Mouse (Mus musculus) frontal cortex, adult 2 months (tissue): ENCODE measurements around the gene Fam160a1. TPM values are rescaled to one million over a fixed set of nuclear protein-coding genes. Genes with fewer than 3 reads are reported as not detected.
A peak's percentile ranks its signal among the peaks of the same experiment; 100 is the strongest.

ENCODE experiments used
- DNase-seq, 2 experiments: peaks; one replicate each; pipeline ENCODE4 v3.0.0; 2022; ENCODE audit warnings: low spot score in 1 of 2; ENCODE audit errors: extremely low spot score in 1 of 2
- polyA plus RNA-seq: library from polyadenylated mRNA; depleted of rRNA; stranded (reverse); fragments of >200 nt; gene quantifications from 2 replicates; pipeline ENCODE4 v1.2.3, GENCODE M21; 2012

Gene Fam160a1
- polyA plus RNA-seq, 1 experiment = 1.6 TPM

DNA sequence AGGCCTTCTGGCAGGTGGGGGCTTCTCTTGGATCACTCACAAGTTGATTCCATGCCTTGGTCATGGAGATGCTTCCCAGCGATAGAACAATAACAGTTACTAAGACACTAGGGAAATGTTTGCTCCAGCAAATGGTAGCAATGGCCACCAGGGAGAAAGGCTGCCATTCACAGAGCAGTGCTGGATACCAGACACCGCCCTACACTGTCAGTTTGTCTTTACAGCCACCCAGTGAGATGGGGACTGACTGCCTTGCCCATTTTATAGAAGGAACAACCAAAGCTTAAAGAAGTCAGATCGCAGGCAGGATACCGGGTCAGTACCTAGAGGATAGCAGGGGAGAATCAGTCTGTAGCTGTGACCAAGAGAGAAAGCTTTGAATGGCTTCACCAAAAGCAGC, 59.7 kb downstream of the Fam160a1 start:
- no peak for DNase-seq

DNA sequence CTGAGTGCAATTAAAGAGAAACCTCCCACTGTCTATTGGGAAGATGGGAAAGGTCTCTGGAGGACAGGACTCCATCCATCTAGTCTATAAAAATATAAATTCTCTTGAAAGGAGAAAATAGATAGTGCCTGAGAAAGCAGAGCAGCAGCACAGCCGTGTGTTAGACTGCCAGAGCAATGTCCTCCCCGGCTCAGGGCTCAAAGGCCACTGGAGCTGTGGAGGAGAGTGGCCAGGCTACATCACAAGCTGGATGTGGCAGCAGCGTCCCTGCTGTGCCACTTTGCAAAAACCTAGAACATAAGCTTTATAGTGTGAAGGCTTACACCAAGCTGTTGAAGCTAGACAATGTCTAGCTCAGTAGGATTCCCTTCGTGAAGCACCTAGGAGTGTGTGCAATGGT, 67.7 kb downstream of the Fam160a1 start:
- DNase-seq = no peak

GRCm38 (mm10) chr3:85748863-85749262, 68.2 kb downstream of the Fam160a1 start:
- no peak for DNase-seq

GRCm38 (mm10) chr3:85746116-85746515, 71.0 kb downstream of the Fam160a1 start:
- DNase-seq = no peak

DNA sequence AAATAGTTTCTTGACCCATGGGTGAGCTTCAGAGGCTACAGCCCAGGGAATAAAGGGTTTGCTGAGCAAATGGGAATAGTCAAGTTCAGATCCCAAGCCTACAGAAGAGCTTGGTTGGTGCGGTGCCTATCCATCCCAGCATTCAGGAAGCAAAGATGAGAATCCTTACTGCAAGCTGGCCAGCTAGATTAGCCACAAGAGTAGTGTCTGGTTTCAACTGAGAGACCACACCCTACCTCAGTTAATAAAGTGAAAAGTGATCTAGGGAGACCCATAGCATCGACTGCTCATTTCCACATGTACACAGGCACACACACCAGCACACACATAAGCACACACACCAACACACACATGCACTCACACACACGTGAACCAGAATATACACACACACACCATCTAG, 75.3 kb downstream of the Fam160a1 start:
- no peak for DNase-seq

- DNase-seq = no peak
Observed at GRCm38 (mm10) chr3:85738591-85738990, 78.5 kb downstream of the Fam160a1 start.

DNA sequence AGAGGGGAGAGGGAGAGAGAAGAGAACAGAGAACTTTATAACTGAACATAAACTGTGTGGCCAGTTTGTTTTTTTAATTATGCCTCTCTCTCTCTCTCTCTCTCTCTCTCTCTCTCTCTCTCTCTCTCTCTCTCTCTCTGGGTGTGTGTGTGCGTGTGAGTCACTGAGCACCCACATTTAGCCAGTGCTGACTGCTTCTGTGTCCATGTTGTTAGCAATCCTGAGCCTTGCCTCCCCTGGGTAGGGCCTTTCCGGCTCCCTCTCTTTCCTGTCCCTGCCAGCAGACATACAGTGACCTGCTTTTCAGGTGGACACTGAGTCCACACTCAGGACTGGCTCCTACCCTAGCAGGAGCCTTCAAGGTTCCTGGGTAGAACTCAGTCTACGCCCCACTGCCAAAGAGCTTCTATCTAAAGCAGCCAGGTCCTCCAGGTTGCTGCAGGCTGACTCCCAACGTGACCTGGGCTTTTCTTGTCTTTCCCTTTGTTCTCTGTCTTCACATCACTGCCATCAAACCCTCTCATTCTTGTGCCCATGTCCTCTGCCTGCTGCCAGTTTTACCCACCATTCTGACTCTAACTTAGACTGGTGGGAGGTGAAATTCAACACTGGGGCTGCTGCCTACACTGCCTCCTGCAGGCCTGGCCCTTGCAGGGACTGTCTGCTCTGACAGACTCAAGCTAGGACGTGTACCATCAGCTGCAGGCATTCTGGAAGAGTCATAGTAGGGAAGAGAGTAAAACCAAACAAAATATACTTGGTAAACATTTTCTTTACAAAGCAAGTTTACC, 83.0 kb downstream of the Fam160a1 start:
- DNase-seq = peak in 1 of 2 experiments; percentile 30

GRCm38 (mm10) chr3:85727171-85727570, 89.9 kb downstream of the Fam160a1 start:
- DNase-seq = no peak

DNA sequence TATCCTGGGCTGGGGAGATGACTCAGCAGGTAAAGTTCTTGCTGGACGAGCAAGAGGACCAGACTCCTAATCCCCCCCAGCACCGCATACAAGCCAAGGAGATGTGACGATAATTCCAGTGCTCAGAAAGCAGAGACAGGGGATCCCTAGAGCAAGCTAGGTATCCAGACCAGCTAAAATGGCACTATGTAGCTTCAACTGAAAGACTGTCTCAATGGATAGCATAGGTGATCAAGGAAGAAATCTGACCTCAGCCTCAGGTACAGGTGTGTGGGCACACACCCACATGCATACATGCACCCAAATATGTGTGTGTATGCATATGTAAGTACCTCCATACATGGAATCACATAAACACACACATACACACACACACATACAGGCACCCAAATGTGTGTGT, 91.1 kb downstream of the Fam160a1 start:
- no peak for DNase-seq

DNA sequence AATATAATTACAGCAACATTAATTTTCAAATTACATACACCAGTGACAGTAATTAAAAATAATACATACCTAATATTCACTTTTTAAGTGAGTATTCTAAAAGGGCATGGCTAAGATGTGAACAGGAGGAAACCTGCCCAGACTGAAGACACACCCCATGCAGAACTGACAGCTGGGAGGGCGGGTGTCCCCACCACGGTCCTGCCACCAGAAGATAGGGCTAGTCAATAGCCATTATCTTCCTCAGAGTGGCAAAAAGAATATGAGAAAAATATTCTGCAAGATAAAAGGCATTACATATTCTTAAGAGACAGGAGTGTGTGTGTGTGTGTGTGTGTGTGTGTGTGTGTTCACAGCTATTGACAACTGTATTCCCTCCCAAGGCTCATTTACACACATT, 92.0 kb downstream of the Fam160a1 start:
- no peak for DNase-seq

GRCm38 (mm10) chr3:85722581-85722980, 94.5 kb downstream of the Fam160a1 start:
- no peak for DNase-seq

- DNase-seq = no peak
Observed at GRCm38 (mm10) chr3:85715764-85716297, 101.3 kb downstream of the Fam160a1 start.

DNA sequence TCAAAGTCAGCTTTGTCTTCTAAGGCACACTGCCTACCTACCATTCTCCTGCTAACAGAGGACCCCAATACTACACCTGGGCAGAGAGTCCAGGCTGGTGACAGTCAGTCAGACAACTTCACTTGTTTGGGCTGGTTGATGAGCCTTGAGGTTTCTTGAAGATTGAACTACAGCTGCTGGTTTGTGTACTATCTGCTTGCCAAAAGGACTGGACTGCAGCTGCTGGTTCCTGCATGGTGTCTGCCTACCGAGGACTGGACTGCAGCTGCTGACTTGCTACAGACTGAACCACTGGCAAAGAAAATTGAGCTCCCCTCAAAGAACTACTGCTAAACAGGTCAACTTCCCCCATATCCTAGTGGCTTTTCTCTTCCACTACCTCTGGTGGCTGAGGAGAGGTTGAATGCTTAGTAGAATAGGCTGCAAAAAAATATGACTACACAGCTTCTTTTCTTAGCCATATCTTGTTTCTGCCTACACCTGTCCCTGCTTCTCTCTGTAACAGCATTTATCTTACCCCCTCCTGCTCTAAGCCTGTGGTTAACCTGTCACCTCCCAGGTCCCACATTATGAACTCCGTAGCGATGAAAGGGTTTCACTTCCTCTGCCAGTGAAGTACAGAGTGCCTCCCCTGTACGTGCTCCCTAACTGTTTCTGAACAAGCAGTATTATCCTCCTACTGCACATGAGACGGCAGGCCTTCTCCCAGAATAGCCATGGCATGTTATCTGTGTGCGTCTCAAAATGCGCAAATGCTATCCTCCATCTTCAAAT, 103.0 kb downstream of the Fam160a1 start:
- no peak for DNase-seq

DNA sequence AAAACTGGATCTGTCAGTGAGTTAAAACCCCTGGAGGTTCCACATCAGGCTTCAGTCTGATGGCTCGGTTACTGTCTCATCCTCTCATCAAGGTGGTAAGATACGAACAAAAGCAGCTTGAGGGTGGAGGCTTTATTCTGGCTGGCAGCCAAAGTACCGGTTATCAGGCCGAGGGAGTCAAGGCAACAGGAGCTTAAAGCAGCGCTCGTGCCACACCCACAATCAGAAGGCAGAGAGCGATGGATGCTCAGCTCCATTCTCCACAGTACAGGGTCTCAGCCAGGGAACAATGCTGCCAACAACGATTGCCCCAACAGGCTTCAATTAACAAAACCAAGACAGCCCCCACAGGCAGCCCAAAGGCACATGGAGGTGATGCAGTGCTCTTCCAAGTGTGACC, 106.4 kb downstream of the Fam160a1 start:
- DNase-seq = no peak

DNA sequence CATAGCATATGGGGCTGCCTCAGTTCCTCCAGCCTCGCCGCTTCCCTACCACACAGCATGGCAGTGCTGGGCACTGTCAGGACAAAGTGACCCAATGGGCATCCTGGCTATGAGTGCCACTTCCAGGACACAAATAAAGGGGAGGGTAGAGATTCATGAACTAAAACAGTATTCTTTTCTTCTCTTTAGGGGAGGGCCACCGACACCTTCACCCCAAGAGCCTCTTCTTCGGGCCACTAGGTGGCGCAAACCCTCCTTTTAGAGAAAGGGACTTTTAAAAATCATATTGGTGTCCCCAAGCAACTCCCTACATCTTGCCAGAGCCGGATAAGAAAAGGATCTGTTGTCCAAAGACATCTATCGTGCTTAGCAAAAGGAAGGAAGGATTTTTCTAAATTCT, 109.7 kb downstream of the Fam160a1 start:
- DNase-seq = peak in 1 of 2 experiments; percentile 57

- no peak for DNase-seq
Observed at GRCm38 (mm10) chr3:85703141-85703882, 113.8 kb downstream of the Fam160a1 start.

DNA sequence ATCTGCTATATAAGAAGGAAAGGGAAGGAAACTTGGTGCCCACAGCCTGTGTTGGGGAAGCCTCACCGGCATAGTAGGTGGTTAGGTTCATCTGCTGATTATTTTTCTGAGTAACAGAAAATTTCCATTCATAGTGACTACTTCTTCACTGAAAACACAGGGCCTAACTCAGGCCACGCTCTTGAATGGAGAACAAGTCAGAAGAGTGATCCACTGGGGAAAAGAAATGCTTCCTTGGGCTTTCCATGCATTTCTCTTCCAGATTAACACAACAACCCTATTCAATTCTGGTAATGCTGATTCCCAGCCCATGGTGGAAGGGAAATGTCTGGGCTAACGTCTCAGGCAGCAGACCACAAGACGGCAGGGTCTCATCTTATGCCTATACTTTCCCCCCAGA, 118.6 kb downstream of the Fam160a1 start:
- no peak for DNase-seq

GRCm38 (mm10) chr3:85695056-85695455, 122.0 kb downstream of the Fam160a1 start:
- DNase-seq = no peak

DNA sequence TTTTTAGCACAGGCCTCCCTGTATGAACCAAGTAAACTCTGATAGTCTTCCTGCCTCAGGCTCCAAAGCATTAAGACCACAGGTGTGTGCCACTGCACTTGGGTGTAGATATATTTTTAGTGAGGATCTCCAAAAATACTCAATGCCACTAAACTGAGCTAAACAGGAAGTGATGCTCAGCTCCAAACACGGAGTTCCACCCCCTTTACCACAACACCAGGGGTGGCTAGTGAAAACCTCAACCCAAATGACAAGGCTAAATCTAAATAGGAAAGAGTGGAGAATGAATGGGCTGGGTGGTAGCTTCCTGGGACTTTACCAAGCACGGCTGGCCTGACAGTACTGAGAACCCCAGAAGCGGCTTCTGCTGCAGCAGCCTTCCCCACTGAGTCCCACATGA, 124.1 kb downstream of the Fam160a1 start:
- DNase-seq = no peak

DNA sequence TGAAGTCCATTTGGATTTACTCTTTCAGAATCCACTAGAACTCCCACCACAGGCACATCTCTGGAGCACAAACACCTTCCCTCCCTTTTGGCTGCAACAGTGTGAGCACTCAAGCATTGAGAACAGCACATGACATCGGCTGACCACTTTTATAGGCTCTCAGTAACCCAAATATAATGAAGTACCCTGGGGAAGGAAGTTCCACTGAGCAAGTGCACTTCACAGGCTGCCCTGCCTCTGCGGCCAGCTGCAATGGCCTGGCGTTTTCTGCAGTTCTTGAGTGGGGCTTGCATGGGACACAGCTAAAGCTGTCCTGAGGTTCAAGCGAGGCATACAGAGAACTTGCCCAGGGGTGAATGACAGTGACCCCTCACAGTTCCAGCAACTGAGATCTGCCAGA, 126.0 kb downstream of the Fam160a1 start:
- DNase-seq = no peak

DNA sequence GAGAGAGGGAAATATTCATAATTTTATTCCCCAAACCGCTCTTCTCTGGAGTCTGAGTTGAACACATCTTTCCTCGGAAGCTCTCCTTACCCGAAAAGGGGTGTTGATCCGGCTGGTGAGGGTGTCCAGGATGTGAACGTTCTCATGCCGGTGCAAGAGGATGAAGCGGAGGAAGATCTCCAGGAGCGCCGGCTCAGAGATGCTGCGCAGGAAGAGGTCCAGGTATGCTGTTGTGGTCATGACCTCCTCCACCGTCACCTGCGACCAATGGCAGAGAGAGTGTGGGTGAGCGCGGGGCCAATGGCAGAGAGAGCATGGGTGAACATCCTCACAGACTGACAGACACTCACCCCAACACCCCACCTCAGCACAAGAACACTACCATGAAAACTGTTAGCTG, 128.8 kb downstream of the Fam160a1 start:
- DNase-seq = no peak
